Mouse (Mus musculus) limb, embryonic 10.5 days (tissue): ENCODE data around the gene Rpl3. TPM values are rescaled to one million over a fixed set of nuclear protein-coding genes. Genes with fewer than 3 reads are reported as not detected.
A peak's percentile ranks its signal among the peaks of the same experiment; 100 is the strongest.

Experiments used
- DNase-seq: peaks from one replicate; pipeline ENCODE4 v3.0.0-alpha.2; 2017; ENCODE audit warnings: low spot score
- H3K27ac ChIP-seq: fragments of 300-500 bp; sonication (generic); 2 replicates; pipeline ENCODE4 v1.5.1; 2016; ENCODE audit warnings: mild to moderate bottlenecking
- H3K27me3 ChIP-seq: fragments of 300-500 bp; sonication (generic); 2 replicates; pipeline ENCODE4 v1.6.1; 2016; ENCODE audit warnings: low read depth, mild to moderate bottlenecking; ENCODE audit not compliant: poor library complexity, severe bottlenecking
- H3K36me3 ChIP-seq: fragments of 300-500 bp; sonication (generic); 2 replicates; pipeline ENCODE4 v1.6.1; 2016; ENCODE audit warnings: mild to moderate bottlenecking, moderate library complexity
- H3K4me1 ChIP-seq: fragments of 300-500 bp; sonication (generic); 2 replicates; pipeline ENCODE4 v1.6.1; 2016
- H3K4me3 ChIP-seq: fragments of 300-500 bp; sonication (generic); 2 replicates; pipeline ENCODE4 v1.5.1; 2016; ENCODE audit warnings: mild to moderate bottlenecking, moderate library complexity
- H3K9me3 ChIP-seq: fragments of 300-500 bp; sonication (generic); replicated peaks from 2 replicates; pipeline ENCODE4 v1.6.1; 2016; ENCODE audit warnings: mild to moderate bottlenecking
- WGBS: fragments of 180-500 bp; shearing (Covaris S2); methylation state at CpG from one replicate; pipeline ENCODE4 v1.1.7; 2016; 5-methylcytosine and 5-hydroxymethylcytosine counted together
- polyA plus RNA-seq: library from polyadenylated mRNA; unstranded; fragments of >200 nt; fragmentation: Nextera tagmentation; extraction: Ambion mirVana; gene quantifications from 2 replicates; pipeline ENCODE4 v1.2.1, GENCODE M21; 2016

The Rpl3 gene
- polyA plus RNA-seq, 1 experiment from 2014 or later = 1,077 TPM

- Histone ChIP-seq H3K36me3 (no peaks in the 10 kb centered on the region), H3K9me3 (no peaks in the 10 kb centered on the region), H3K27ac (no peak overlapping the region), H3K4me3 (no peak overlapping the region), H3K27me3 (peaks cover 80% of the 10 kb centered on the region), H3K4me1 (peaks cover 33% of the 10 kb centered on the region)
- WGBS = 17% methylated on average over 8 of the region's 8 CpGs
- DNase-seq = no peak
Observed at GRCm38 (mm10) chr15:80092599-80092998, 931 bp upstream of the Rpl3 start.

GRCm38 (mm10) chr15:80092041-80092441 lies 373 bp upstream of the Rpl3 start:
- Histone ChIP-seq H3K4me3 (peak overlapping the region; percentile 71), H3K36me3 (no peaks in the 10 kb centered on the region), H3K4me1 (peaks cover 28% of the 10 kb centered on the region), H3K27me3 (peaks cover 74% of the 10 kb centered on the region), H3K27ac (no peak overlapping the region), H3K9me3 (no peaks in the 10 kb centered on the region)
- WGBS = 17% methylated on average over 7 of the region's 7 CpGs
- DNase-seq = no peak

GRCm38 (mm10) chr15:80090741-80091120 lies 937 bp downstream of the Rpl3 start:
- Histone ChIP-seq H3K4me1 (peaks cover 24% of the 10 kb centered on the region), H3K4me3 (peak overlapping the region; percentile 71), H3K27me3 (peaks cover 61% of the 10 kb centered on the region), H3K27ac (peak overlapping the region; percentile 48; the same call in 1 of the 2 replicates), H3K9me3 (no peaks in the 10 kb centered on the region), H3K36me3 (no peaks in the 10 kb centered on the region)
- DNase-seq = peak; percentile 51
- WGBS = 4% methylated on average over 17 of the region's 17 CpGs

GRCm38 (mm10) chr15:80090155-80090554 lies 1.5 kb downstream of the Rpl3 start:
- WGBS = 73% methylated on average over 11 of the region's 11 CpGs
- no peaks in the 10 kb centered on the region for H3K36me3 ChIP-seq

DNA sequence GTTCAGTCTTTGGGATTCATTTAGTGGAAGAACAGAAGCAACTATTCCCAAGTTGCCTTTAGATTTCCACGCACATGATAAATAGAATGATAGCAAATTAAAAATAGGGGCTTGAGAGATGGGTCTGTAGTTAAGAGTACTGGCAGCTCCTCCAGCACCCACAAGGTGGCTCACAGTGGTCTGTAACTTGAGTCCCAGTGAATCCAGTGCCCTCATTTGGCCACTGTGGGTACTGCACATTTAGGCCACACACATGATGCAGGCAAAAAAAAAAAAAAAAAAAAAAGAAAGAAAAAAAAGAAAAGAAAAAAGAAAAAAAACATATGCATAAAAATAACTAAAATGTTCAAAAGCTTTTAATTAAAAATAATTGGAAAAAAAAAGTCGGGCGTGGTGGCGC lies 3.0 kb downstream of the Rpl3 start:
- Histone ChIP-seq H3K4me3 (no peak overlapping the region), H3K27me3 (peaks cover 47% of the 10 kb centered on the region), H3K36me3 (no peaks in the 10 kb centered on the region), H3K4me1 (peaks cover 24% of the 10 kb centered on the region), H3K9me3 (no peaks in the 10 kb centered on the region), H3K27ac (no peak overlapping the region)
- DNase-seq = peak; percentile 82
- 35% methylated on average over 4 of the region's 4 CpGs for WGBS

More at GRCm38 (mm10) chr15:80090155-80090554, 1.5 kb downstream of the Rpl3 start:
- H3K27me3 ChIP-seq = peaks cover 57% of the 10 kb centered on the region
- peaks cover 24% of the 10 kb centered on the region for H3K4me1 ChIP-seq
- H3K9me3 ChIP-seq = no peaks in the 10 kb centered on the region
- no peak for DNase-seq
- H3K27ac ChIP-seq = no peak overlapping the region
- no peak overlapping the region for H3K4me3 ChIP-seq

GRCm38 (mm10) chr15:80087406-80088012 lies 4.2 kb downstream of the Rpl3 start:
- Histone ChIP-seq H3K27ac (no peak overlapping the region), H3K4me1 (peaks cover 20% of the 10 kb centered on the region), H3K9me3 (no peaks in the 10 kb centered on the region), H3K27me3 (peaks cover 35% of the 10 kb centered on the region), H3K4me3 (no peak overlapping the region), H3K36me3 (peaks cover 1% of the 10 kb centered on the region; the same call in 1 of the 2 replicates)
- 89% methylated on average over 9 of the region's 9 CpGs for WGBS
- DNase-seq = no peak

DNA sequence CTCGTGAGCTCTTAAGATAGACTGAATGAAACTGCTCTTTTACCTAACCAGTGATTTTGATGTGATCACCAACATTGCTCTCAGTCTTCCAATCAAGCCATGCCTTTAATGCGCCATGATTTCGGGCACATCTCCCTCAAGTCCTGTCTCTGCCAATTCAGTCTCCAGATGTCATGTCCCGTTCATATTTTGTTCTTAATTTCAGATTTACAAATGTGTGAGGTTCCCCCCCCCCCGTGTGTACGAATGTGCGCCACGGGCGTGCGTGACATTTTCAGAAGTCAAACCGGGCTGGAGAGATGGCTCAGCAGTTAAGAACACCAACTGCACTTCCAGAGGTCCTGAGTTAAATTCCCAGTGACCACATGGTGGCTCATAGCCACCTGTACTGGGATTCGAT lies 7.9 kb downstream of the Rpl3 start:
- no peak for DNase-seq

DNA sequence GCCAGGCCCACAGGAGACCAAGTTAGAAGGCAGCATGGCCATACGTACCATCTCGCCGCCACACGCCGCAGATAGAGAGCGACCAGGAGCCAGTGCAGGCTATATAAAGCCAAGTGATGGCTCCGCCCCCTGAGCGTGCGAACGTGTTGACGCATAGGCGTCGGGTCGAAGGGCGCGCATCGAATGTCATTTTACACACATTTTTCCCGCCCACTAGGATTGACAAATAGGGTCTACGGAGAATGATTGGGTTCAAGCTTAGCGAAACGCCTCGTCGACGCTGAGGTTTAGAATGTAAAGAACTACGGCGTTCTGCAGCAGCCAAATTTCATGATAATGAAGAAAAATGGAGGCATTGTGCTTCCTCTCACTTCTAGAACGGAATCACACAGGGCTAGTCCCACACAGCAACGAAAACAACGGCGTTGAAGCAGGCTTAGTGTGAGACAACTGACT lies 8.4 kb downstream of the Rpl3 start:
- Histone ChIP-seq H3K4me3 (peak overlapping the region; percentile 85), H3K27ac (peak overlapping the region; percentile 94), H3K9me3 (no peaks in the 10 kb centered on the region), H3K27me3 (no peaks in the 10 kb centered on the region), H3K4me1 (peaks cover 27% of the 10 kb centered on the region), H3K36me3 (peaks cover 43% of the 10 kb centered on the region)
- WGBS = under 1% methylated on average over 30 of the region's 30 CpGs
- DNase-seq = peak; percentile 98

More for the DNA sequence above, 7.9 kb downstream of the Rpl3 start:
- Histone ChIP-seq H3K4me3 (peak overlapping the region; percentile 85), H3K9me3 (no peaks in the 10 kb centered on the region), H3K27ac (peak overlapping the region; percentile 94), H3K4me1 (peaks cover 27% of the 10 kb centered on the region), H3K27me3 (no peaks in the 10 kb centered on the region), H3K36me3 (peaks cover 39% of the 10 kb centered on the region)
- 3% methylated on average over 12 of the region's 12 CpGs for WGBS

DNA sequence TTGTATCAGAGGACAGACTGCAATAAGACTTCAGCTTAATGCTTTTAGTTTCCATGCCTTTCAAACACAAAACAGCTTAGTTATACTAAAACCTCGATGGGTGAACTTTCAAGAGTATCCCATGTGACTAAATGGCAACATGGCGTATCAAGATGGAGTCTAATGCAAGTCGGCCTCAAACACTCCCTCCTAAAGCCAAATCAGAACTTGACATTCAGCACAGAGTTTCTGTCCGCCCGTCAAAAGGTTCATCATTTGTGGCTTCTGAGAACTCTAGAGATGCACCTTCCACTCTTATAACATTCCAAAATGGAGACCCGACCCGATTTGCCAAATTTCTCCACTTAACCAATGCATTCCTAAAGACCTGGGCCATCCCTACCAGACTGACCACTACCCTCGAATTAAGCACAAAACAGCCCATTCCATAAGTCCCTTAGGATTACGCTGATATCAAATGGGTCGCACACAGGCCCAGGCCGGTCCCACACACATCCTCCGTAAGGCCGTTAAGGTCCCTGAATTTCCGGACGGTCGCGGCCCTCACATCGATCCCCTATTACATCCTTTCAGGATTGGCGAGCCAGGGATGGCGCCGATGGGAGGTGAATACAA lies 8.9 kb downstream of the Rpl3 start:
- H3K27me3 ChIP-seq = no peaks in the 10 kb centered on the region
- peak overlapping the region; percentile 85 for H3K4me3 ChIP-seq
- H3K27ac ChIP-seq = peak overlapping the region; percentile 94
- WGBS = under 1% methylated on average over 21 of the region's 21 CpGs
- DNase-seq = no peak
- H3K36me3 ChIP-seq = peaks cover 49% of the 10 kb centered on the region
- no peaks in the 10 kb centered on the region for H3K9me3 ChIP-seq
- H3K4me1 ChIP-seq = peaks cover 27% of the 10 kb centered on the region

DNA sequence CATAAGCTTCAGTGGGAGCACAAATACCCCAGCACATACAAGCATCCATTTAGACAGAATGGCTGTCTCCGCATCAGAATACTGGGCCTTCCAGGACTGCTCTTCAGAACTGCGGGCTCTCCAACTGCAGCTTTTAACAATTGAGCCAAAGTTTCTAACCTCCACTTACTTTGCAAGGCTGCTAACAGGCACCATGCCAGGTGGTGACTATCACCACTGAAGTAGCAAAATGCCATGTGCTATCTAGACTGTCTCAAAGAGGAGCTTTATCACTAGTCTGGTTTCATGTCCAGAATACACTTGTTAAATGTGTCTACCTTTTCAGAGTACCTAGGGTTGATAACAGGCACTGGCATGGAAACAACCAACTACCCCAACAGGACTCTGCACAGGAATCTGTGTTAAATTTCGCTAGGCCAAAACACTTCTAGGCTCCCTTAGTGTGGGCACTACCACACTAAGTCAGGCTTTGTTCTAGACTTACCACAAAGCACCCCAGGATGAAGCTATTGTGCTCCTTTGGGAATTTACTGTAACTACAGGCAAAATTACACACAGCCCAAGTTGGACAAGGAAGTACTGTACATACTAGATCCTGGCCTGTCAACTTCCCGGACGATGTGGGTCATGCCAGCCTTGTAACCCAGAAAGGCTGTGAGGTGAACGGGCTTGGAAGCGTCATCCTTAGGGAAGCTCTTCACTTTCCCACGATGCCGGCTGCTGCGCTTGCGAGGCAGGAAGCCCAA lies 9.7 kb downstream of the Rpl3 start:
- no peaks in the 10 kb centered on the region for H3K27me3 ChIP-seq
- DNase-seq = no peak
- H3K36me3 ChIP-seq = peaks cover 56% of the 10 kb centered on the region
- WGBS = 8% methylated on average over 11 of the region's 11 CpGs
- H3K27ac ChIP-seq = peak overlapping the region; percentile 94
- H3K4me3 ChIP-seq = peak overlapping the region; percentile 85
- H3K9me3 ChIP-seq = no peaks in the 10 kb centered on the region
- peaks cover 27% of the 10 kb centered on the region for H3K4me1 ChIP-seq

DNA sequence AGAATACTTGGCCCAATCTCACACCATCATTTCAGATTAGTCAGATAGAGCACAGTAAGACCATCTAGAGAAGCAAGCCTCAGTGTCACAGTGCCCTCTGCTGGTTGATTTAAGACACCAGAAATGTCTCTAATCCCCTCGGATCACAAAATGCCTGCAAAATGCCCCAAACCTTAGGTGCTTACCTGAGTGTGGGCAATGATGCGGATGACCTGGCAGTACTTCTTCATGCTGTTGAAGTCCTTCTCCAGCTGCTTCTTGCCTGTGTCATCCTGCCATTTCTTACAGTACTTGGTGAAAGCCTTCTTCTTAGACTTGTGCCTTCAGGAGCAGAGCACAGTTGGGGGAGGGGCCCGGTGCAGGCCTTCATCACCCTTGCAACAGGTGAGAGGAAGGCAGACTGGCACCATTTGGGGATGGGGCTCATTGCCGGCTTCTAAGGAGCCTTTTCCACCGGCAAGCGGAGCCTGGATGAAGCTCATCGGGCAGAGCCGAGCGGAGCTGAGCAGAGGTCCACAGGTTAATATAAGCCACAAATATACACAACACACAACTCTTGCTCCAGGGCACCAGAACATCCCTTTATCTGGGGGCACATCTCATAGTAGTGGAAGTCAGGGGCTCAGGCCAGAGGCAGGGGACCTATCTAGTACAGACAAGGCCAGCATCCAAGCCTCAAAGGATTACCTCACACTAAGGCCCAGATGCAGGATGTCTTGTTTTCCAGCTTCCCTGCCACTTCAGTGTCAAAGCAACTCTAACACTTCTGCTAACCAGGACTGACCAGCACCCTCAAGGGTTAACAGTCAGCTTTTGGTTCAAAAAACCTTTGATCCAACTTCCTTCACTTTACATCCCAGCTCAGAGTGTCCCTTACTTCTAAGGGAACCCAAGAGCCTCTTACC lies 10.7 kb downstream of the Rpl3 start:
- Histone ChIP-seq H3K27ac (peak overlapping the region; percentile 39), H3K27me3 (no peaks in the 10 kb centered on the region), H3K4me3 (peak overlapping the region; percentile 85), H3K9me3 (no peaks in the 10 kb centered on the region), H3K36me3 (peaks cover 62% of the 10 kb centered on the region), H3K4me1 (peaks cover 28% of the 10 kb centered on the region)
- 61% methylated on average over 9 of the region's 9 CpGs for WGBS
- DNase-seq = no peak

- Histone ChIP-seq H3K4me3 (peak overlapping the region; percentile 85), H3K9me3 (no peaks in the 10 kb centered on the region), H3K27me3 (no peaks in the 10 kb centered on the region), H3K4me1 (peaks cover 37% of the 10 kb centered on the region), H3K27ac (no peak overlapping the region), H3K36me3 (peaks cover 62% of the 10 kb centered on the region)
- no peak for DNase-seq
- 87% methylated on average over 3 of the region's 3 CpGs for WGBS
Observed at GRCm38 (mm10) chr15:80079954-80080353, 11.7 kb downstream of the Rpl3 start.
